Mouse (Mus musculus) C2C12 (cell line): ENCODE data around the gene Acbd3.

Experiments used
- CTCF ChIP-seq: IDR thresholded peaks from one replicate; pipeline ENCODE4 v1.5.1; 2011; ENCODE audit not compliant: control insufficient read depth, insufficient read depth, insufficient read length
- FOSL1 ChIP-seq: IDR thresholded peaks from one replicate; pipeline ENCODE4 v1.8.0; 2011; ENCODE audit warnings: mild to moderate bottlenecking, low read length; ENCODE audit not compliant: poor library complexity, insufficient read depth, severe bottlenecking
- USF1 ChIP-seq: IDR thresholded peaks from one replicate; pipeline ENCODE4 v1.6.1; 2011; ENCODE audit warnings: low read depth, mild to moderate bottlenecking, control low read depth, moderate library complexity

- TF ChIP-seq CTCF: no peak
- TF ChIP-seq USF1: no peak
- TF ChIP-seq FOSL1: no peak
Observed at GRCm38 (mm10) chr1:180707813-180708212, 18.0 kb upstream of the Acbd3 start.
